Mouse (Mus musculus) testis, adult 2 months (tissue): ENCODE data around the gene Snai1.

Experiments used
- CTCF ChIP-seq: fragments of 200-500 bp; IDR thresholded peaks from 2 replicates; pipeline ENCODE4 v1.5.1; 2012; ENCODE audit warnings: low read depth, mild to moderate bottlenecking, inconsistent platforms, low read length, moderate library complexity; ENCODE audit not compliant: control insufficient read depth, insufficient read depth, insufficient replicate concordance
- POLR2A ChIP-seq: fragments of 200-500 bp; IDR thresholded peaks from 2 replicates; pipeline ENCODE4 v1.6.1; 2012; ENCODE audit warnings: low read depth, mild to moderate bottlenecking, inconsistent platforms, low read length, moderate library complexity; ENCODE audit not compliant: control insufficient read depth

DNA sequence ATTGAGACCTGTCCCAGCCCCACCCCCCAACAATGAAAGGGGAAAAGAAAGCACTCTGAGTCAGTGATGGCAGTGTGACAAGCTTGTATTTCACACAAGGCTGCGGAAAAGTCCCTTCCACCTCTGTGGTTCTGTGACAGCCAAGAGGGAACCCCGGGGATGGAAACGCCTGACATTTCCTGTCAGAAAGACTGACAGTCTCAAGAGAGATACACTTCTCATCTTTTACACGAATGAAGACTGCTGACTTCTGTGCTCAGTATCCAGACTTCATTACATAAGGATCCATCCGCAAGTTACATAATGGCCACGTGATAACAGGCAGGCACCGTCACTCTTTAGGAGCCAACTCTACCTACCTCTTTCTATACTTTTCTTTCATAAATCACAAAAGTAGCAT, 41.6 kb upstream of the Snai1 start:
- TF ChIP-seq POLR2A (no peak), CTCF (no peak)
